Mouse (Mus musculus) adrenal gland, postnatal 25 days (tissue): ENCODE measurements around the gene Tas2r124. TPM values are rescaled to one million over a fixed set of nuclear protein-coding genes. Genes with fewer than 3 reads are reported as not detected.

Source experiments
- DNase-seq: peaks from one replicate; pipeline ENCODE4 v3.0.0; 2021; ENCODE audit warnings: mixed read lengths
- long read RNA-seq: library from polyadenylated mRNA; stranded (forward); transcript quantifications from one replicate; pipeline ENCODE4 v2.0.0, GENCODE M21; 2021
- total RNA-seq: library from RNA; stranded (reverse); gene quantifications from 2 replicates; pipeline ENCODE4 v1.2.3, GENCODE M21; 2021

Gene Tas2r124
- not detected in 2 replicates for total RNA-seq
- long read RNA-seq, result 0 reads

DNA sequence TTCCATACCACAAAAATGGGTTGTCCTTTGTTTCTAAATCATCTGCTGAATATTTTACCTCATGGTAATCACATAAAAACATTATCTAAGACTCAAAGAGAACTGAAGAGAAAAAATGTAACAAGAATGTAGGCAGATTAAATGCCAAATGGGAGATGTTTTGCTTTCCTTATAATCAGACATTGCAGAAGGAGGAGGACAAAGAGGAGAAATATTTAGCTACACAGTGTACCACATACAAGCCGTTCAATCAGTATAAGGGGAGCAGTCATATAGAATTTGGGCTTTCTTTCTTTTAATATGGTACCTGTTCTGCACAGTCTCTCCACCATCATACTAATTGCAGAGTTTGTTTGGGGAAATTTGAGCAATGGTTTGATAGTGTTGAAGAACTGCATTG lies at the start of gene Tas2r124:
Gene Tas2r124 (plus strand): TSS at position 301 of the 400 bp plus-strand sequence.
- no peak for DNase-seq

DNA sequence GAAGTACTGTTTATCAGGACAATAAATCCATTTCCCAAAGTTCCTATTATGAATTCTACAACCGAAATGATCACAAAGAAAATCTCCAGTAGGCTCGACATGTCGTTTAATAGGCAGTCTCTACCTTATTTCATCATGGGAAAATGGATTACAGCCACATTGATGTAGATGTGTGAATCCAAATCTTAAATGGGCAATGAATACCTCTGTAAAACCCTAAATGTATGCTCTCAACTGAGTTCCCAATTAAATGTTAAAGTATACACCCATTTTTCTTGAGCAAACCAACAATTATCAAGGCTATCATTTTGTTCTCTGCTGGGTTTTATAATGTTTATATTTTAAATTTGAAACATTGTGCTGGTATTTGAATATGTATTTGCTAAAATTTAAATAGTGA lies 42.7 kb upstream of the Tas2r124 start, which contains the start of gene Tas2r122:
Gene Tas2r122 (minus strand): TSS at position 101 of the 400 bp plus-strand sequence.
- no peak for DNase-seq

DNA sequence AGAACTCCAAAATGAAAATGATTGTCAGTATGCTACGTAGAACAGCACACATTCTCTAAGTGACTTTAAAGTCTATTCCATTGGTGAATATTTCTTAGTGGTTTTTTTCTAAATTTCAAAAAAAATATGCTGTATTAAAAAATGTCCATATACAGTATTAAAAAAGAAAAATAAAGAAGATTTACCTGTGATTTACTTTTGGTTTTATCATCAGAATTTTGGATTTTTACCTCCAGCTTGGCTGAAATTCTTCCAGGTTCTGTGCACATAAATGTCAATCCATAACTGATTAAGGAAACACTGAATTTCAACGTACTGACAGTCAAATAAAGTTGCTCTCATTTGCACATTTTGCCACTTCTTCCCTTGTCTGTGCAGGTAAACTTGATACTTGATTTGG lies 16.6 kb upstream of the Tas2r124 start, which contains the start of gene Tas2r115:
Gene Tas2r115 (minus strand): TSS at position 101 of the 400 bp plus-strand sequence.
- no peak for DNase-seq

DNA sequence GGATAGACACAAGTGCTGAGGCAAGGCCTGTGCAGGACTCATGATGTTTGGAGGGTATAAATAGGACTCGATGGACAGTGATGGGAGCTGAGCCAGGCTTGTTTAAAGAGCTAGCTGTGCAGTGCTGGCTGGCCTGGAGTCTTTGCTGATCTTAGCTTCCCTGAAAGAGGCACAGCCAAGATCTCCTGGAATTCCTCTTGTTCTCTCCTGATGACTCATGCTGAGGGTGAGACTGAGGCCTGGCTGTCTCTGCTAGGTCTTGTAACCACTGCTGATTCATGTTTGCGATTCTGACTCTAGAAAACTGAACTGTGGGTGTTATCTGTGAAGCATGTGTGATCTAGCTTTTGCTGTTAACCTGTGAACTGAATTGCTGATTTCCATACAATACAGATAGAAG lies 4.3 kb upstream of the Tas2r124 start:
- no peak for DNase-seq

DNA sequence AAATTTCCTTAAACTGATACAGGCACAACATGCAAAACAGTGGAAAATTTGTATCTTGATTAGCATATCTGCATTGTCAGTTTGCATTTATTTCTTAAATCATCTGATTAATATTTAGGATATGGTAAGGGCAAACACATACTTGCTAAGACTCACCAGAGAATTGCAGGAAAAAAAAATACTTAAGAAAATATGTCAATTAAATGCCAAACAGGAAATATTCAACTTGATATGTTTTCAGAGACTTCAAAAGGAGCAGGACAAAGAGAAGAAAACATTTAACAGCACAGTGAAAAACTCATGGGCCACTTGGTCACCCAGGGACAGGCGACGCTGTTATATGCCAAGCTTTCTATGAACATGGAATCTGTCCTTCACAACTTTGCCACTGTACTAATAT lies 7.3 kb downstream of the Tas2r124 start, which contains the start of gene Tas2r102:
Gene Tas2r102 (plus strand): TSS at position 301 of the 400 bp plus-strand sequence.
- no peak for DNase-seq

DNA sequence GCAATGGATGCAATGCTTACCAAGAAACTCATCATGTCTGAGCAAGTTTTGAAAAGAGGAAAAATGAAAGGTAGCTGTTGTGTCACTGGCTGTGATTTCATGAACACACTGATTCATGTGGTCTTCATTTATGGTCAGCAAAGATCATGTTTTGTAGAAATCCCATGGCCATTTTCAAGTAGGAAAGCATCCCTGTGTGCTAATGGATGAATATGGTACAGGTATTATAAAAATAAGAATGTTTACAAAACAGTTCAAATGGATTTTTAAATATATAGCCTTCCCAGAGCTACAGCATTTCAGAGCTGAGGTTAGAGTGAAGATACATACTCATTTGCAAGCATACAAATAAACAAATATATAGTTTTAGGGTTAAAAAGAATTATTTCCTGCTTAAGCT lies 23.5 kb downstream of the Tas2r124 start, which contains the start of gene Tas2r136:
Gene Tas2r136 (minus strand): TSS at position 101 of the 400 bp plus-strand sequence.
- no peak for DNase-seq

DNA sequence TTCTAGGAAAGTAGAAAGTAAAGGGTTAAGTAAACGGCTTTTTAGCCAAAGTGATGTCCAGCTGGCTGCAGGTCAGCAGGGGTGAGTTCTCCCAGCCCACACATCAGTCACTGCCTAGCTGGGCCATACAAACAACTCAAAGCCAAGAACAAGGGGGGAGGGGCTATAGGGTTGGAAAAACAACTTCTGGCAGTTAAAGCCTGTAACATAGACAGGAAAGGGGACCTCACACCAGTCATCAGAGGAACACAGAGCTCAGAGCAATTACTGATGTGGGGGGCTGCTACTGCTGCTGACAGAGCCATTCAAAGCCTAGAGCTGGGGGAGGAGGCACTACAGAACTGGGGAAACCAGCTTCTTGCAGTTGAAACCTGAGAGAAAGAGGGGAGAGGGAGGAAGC lies 40.9 kb downstream of the Tas2r124 start:
- no peak for DNase-seq

DNA sequence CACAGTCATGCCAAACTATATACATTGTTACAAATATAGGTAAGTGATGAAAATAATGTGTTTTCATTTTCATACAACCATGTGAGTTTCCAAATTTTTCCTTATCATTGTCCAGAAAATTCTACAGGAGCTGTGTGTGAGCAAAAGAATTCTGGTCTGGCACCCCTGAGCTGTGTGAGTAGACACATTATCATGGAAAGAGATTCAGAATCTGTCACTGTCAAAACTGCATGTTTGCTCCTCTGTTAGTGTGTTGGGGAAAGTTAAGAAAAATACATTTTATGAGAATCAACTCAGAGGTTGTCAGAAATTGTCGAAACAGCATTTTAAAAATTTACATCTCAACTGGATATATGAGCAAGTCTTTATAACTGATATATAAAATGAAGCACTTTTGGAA lies 48.0 kb downstream of the Tas2r124 start, which contains the start of gene Tas2r117:
Gene Tas2r117 (plus strand): TSS at position 301 of the 400 bp plus-strand sequence.
- no peak for DNase-seq

Other genes starting within 250 kb of the Tas2r124 start
- gene Prh1, start 184.9 kb upstream of the Tas2r124 start, total RNA-seq, result not detected in 2 replicates
- not detected in 2 replicates for gene Prp2, start 158.8 kb upstream of the Tas2r124 start, total RNA-seq
- not detected in 2 replicates for gene A630073D07Rik, start 103.2 kb upstream of the Tas2r124 start, total RNA-seq
- gene Tas2r120, start 97.8 kb upstream of the Tas2r124 start, total RNA-seq, result not detected in 2 replicates
- not detected in 2 replicates for gene Tas2r121, start 53.7 kb upstream of the Tas2r124 start, total RNA-seq
- not detected in 2 replicates for gene Tas2r122, start 42.8 kb upstream of the Tas2r124 start, total RNA-seq
- gene Tas2r115, start 16.7 kb upstream of the Tas2r124 start, total RNA-seq, result not detected in 2 replicates
- not detected in 2 replicates for gene Tas2r102, start 7.4 kb downstream of the Tas2r124 start, total RNA-seq
- gene Tas2r136, start 23.4 kb downstream of the Tas2r124 start, total RNA-seq, result not detected in 2 replicates
- gene Tas2r117, start 48.1 kb downstream of the Tas2r124 start, total RNA-seq, result not detected in 2 replicates
- not detected in 2 replicates for gene Tas2r123, start 92.4 kb downstream of the Tas2r124 start, total RNA-seq
- gene Tas2r116, start 100.7 kb downstream of the Tas2r124 start, total RNA-seq, result not detected in 2 replicates
- gene Tas2r110, start 113.3 kb downstream of the Tas2r124 start, total RNA-seq, result not detected in 2 replicates
- gene Tas2r113, start 138.3 kb downstream of the Tas2r124 start, total RNA-seq, result not detected in 2 replicates
- not detected in 2 replicates for gene Tas2r125, start 154.9 kb downstream of the Tas2r124 start, total RNA-seq
- gene Tas2r129, start 196.4 kb downstream of the Tas2r124 start, total RNA-seq, result not detected in 2 replicates
- gene Tas2r131, start 203.2 kb downstream of the Tas2r124 start, total RNA-seq, result not detected in 2 replicates
- gene Tas2r109, start 226.2 kb downstream of the Tas2r124 start, total RNA-seq, result not detected in 2 replicates